Mouse (Mus musculus) midbrain, embryonic 10.5 days (tissue): ENCODE measurements around the gene Tmem44. TPM values are rescaled to one million over a fixed set of nuclear protein-coding genes. Genes with fewer than 3 reads are reported as not detected.
"Not testable (repeated sequence)": the region's sequence is repeated elsewhere in the genome, so short reads cannot be mapped to it uniquely, and the experiment has no call there.

ENCODE experiments used
- DNase-seq: peaks from one replicate; pipeline ENCODE4 v3.0.0-alpha.2; 2017; ENCODE audit warnings: low spot score
- H3K27ac ChIP-seq: fragments of 300-500 bp; sonication (generic); replicated peaks from 2 replicates; pipeline ENCODE4 v1.5.1; 2016; ENCODE audit warnings: mild to moderate bottlenecking
- H3K27me3 ChIP-seq: fragments of 300-500 bp; sonication (generic); 2 replicates; pipeline ENCODE4 v1.6.1; 2016; ENCODE audit warnings: low read depth, mild to moderate bottlenecking; ENCODE audit not compliant: poor library complexity, severe bottlenecking
- H3K36me3 ChIP-seq: fragments of 300-500 bp; sonication (generic); 2 replicates; pipeline ENCODE4 v1.6.1; 2016; ENCODE audit warnings: mild to moderate bottlenecking, moderate library complexity
- H3K4me1 ChIP-seq: fragments of 300-500 bp; sonication (generic); 2 replicates; pipeline ENCODE4 v1.6.1; 2016
- H3K4me3 ChIP-seq: fragments of 300-500 bp; sonication (generic); 2 replicates; pipeline ENCODE4 v1.5.1; 2016; ENCODE audit warnings: mild to moderate bottlenecking, moderate library complexity
- H3K9me3 ChIP-seq: fragments of 300-500 bp; sonication (generic); replicated peaks from 2 replicates; pipeline ENCODE4 v1.6.1; 2016; ENCODE audit warnings: mild to moderate bottlenecking
- WGBS: fragments of 180-500 bp; shearing (Covaris S2); methylation state at CpG from one replicate; pipeline ENCODE4 v1.1.7; 2016; 5-methylcytosine and 5-hydroxymethylcytosine counted together
- polyA plus RNA-seq: library from polyadenylated mRNA; unstranded; fragments of >200 nt; fragmentation: Nextera tagmentation; extraction: Ambion mirVana; gene quantifications from 2 replicates; pipeline ENCODE4 v1.2.1, GENCODE M21; 2016

The Tmem44 gene
- polyA plus RNA-seq, 1 experiment from 2014 or later = 21.6 TPM

DNA sequence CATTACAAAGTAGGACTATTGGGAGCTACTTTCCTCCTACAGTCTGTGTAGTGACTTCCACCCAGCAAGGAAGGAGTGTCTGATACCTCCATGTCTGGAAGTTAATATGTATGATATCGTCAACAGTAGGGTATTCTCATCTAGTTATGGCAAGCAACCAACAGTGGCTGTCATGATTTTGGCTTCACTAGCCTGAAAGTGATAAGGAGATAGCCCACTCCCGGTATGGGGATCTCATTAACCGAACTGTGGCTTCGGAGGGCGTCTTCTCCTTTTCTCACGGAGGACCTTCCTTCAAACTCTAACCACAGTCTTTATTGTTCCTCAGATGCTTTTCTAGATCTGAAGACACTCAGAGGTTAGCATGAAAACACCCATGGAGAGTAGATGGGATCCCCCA is 81.7 kb downstream of the Tmem44 start:
- WGBS = 91% methylated on average over 6 of the region's 6 CpGs
- DNase-seq = no peak
- H3K36me3 ChIP-seq = no peaks in the 10 kb centered on the region
- no peak overlapping the region for H3K27ac ChIP-seq
- no peak overlapping the region for H3K4me3 ChIP-seq
- 0 out of 2 replicates have a peak, but pooled peaks cover 6% of the 10 kb centered on the region for H3K27me3 ChIP-seq
- no peaks in the 10 kb centered on the region for H3K4me1 ChIP-seq
- peaks cover 13% of the 10 kb centered on the region; the same call in 1 of the 2 replicates for H3K9me3 ChIP-seq

DNA sequence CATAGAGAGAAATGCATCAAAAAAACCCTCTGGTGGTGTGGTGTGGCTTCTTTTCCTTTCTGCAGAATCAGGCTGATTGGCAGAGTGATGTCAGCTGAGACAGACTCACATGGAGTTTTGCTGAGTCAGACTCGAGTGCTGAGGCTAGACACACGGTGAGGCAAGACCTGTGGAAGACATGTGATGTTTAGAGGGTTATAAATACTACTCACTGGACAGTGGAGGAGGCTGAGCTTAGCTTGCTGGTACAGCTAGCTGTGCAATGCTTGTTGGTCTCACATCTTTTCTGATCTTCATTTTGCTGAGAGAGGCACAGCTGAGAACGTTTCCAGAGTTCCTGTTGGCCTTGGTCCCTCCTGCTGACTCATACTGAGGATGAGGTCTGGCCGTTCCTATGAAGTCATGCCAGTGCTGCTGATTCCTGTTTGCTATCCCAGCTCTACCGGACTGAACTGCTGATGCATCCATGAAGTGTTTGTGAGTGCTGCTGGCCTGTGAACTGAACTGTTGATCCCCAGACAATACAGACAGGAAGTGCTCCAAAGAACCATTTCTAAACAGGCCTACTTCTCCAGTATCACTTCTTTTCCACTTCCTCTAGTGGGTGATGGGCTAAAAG is 84.9 kb downstream of the Tmem44 start:
- Histone ChIP-seq H3K4me1 (no peaks in the 10 kb centered on the region), H3K9me3 (peaks cover 11% of the 10 kb centered on the region; the same call in 1 of the 2 replicates), H3K36me3 (no peaks in the 10 kb centered on the region), H3K4me3 (no peak overlapping the region), H3K27ac (no peak overlapping the region), H3K27me3 (no peaks in the 10 kb centered on the region)
- no peak for DNase-seq
- WGBS = 80% methylated on average over 5 of the region's 5 CpGs

- H3K36me3 ChIP-seq, H3K4me3 ChIP-seq, DNase-seq, H3K27ac ChIP-seq, H3K4me1 ChIP-seq, H3K27me3 ChIP-seq: not testable (repeated sequence)
- peaks cover 10% of the 10 kb centered on the region; the same call in 1 of the 2 replicates for H3K9me3 ChIP-seq
- WGBS = 92% methylated on average over 3 of the region's 3 CpGs
These were observed 85.9 kb downstream of the Tmem44 start for GRCm38 (mm10) chr16:30464742-30465141.

Other genes with a start within 250 kb of the Tmem44 start
- 1.5 and 1.9 TPM in 2 replicates for gene Gp5, start 240.1 kb downstream of the Tmem44 start, polyA plus RNA-seq
- 7.1 and 7.8 TPM in 2 replicates for gene Atp13a3, start 144.9 kb downstream of the Tmem44 start, polyA plus RNA-seq
- 82.3 and 86.2 TPM in 2 replicates for gene Lsg1, start 36.8 kb upstream of the Tmem44 start, polyA plus RNA-seq
- gene Fam43a, start 48.9 kb upstream of the Tmem44 start, polyA plus RNA-seq = 11.4 TPM in 2 replicates